Mouse (Mus musculus) gastrocnemius, adult 2 months (tissue): ENCODE results near the gene Rela. TPM values are rescaled to one million over a fixed set of nuclear protein-coding genes. Genes with fewer than 3 reads are reported as not detected.

Source experiments
- DNase-seq: peaks from one replicate; pipeline ENCODE4 v3.0.0; 2022
- H3K27ac ChIP-seq: fragments of 200-600 bp; 2 replicates; pipeline ENCODE4 v1.8.1; 2022; ENCODE audit warnings: mild to moderate bottlenecking
- H3K4me3 ChIP-seq: fragments of 200-600 bp; 2 replicates; pipeline ENCODE4 v1.8.1; 2022; ENCODE audit warnings: mild to moderate bottlenecking, moderate library complexity
- CTCF ChIP-seq: fragments of 200-600 bp; IDR thresholded peaks from 2 replicates; pipeline ENCODE4 v1.8.1; 2022; ENCODE audit warnings: antibody characterized with exemption, mild to moderate bottlenecking, moderate library complexity
- intact Hi-C: fragments of 180-260 bp; cut with DNase I; formaldehyde crosslinking; loops from one replicate; pipeline ENCODE4 v1.15.1; 2025
- long read RNA-seq, 2 experiments: library from polyadenylated mRNA; stranded (forward); transcript quantifications; one replicate each; pipeline ENCODE4 v2.0.0; 2021
- total RNA-seq, 2 experiments: library from RNA; stranded (reverse); gene quantifications; 2 replicates each; pipeline ENCODE4 v1.2.3; 2021

Gene Rela
- 10 to 100 TPM; 14.6 to 14.7 TPM for total RNA-seq
- long read RNA-seq, experiment 1, transcript Rela-201 (11 exons, 2,716 nt) = major isoform, 11 of 13 reads
- long read RNA-seq, experiment 1, partial matches to known transcripts = 0 of 13 reads
- long read RNA-seq, experiment 1, other reads (novel, unspliced or antisense) = 2 of 13 reads
- long read RNA-seq, experiment 2, transcript Rela-201 (11 exons, 2,716 nt) = major isoform, 12 of 17 reads
- long read RNA-seq, experiment 2, partial matches to known transcripts = 0 of 17 reads
- long read RNA-seq, experiment 2, other reads (novel, unspliced or antisense) = 5 of 17 reads

GRCm38 (mm10) chr19:5637069-5638047 lies at the start of gene Rela:
Gene Rela, plus strand, starts transcription at chr19:5637483.
- no peak for TF ChIP-seq CTCF
- Histone ChIP-seq H3K4me3 (peak within 1 kb of the TSS; percentile 92), H3K27ac (peak within 1 kb of the TSS; percentile 100)
- intact Hi-C loops = no loop called here
- peak; percentile 96 for DNase-seq

GRCm38 (mm10) chr19:5589159-5589558 lies 48.1 kb upstream of the Rela start:
- intact Hi-C loops = no loop called here
- peak; percentile 20; the same call in 1 of the 2 replicates for TF ChIP-seq CTCF
- H3K27ac ChIP-seq = no peak overlapping the region
- DNase-seq = no peak
- H3K4me3 ChIP-seq = no peak overlapping the region

- DNase-seq = no peak
- H3K4me3 ChIP-seq = no peak overlapping the region
- intact Hi-C loops = no loop called here
- no peak overlapping the region for H3K27ac ChIP-seq
- TF ChIP-seq CTCF = no peak
Measured at GRCm38 (mm10) chr19:5591888-5592287, 45.4 kb upstream of the Rela start.

GRCm38 (mm10) chr19:5599224-5599623 lies 38.1 kb upstream of the Rela start:
- DNase-seq = no peak
- H3K27ac ChIP-seq = no peak overlapping the region
- H3K4me3 ChIP-seq = no peak overlapping the region
- intact Hi-C loops = no loop called here
- no peak for TF ChIP-seq CTCF

- DNase-seq = peak; percentile 81
- peak within 1 kb of the TSS; percentile 87 for H3K27ac ChIP-seq
- TF ChIP-seq CTCF = no peak
- H3K4me3 ChIP-seq = peak within 1 kb of the TSS; percentile 97
- intact Hi-C loops = no loop called here
Measured at GRCm38 (mm10) chr19:5601752-5602541, 35.3 kb upstream of the Rela start, which contains the start of gene Rnaseh2c. Gene Rnaseh2c, plus strand, starts transcription at chr19:5601873.

- Histone ChIP-seq H3K4me3 (no peak overlapping the region), H3K27ac (no peak overlapping the region)
- no peak for DNase-seq
- intact Hi-C loops = no loop called here
- TF ChIP-seq CTCF = no peak
Measured at GRCm38 (mm10) chr19:5603664-5604063, 33.6 kb upstream of the Rela start.

GRCm38 (mm10) chr19:5605126-5605525 lies 32.2 kb upstream of the Rela start:
- Histone ChIP-seq H3K4me3 (no peak overlapping the region), H3K27ac (no peak overlapping the region)
- no peak for DNase-seq
- intact Hi-C loops = no loop called here
- TF ChIP-seq CTCF = no peak

- Histone ChIP-seq H3K27ac (no peak overlapping the region), H3K4me3 (no peak overlapping the region)
- TF ChIP-seq CTCF = no peak
- intact Hi-C loops = no loop called here
- no peak for DNase-seq
Measured at GRCm38 (mm10) chr19:5606196-5606595, 31.1 kb upstream of the Rela start.

GRCm38 (mm10) chr19:5607705-5608410 lies 29.4 kb upstream of the Rela start:
- Histone ChIP-seq H3K4me3 (no peak overlapping the region), H3K27ac (no peak overlapping the region)
- intact Hi-C loops = no loop called here
- DNase-seq = no peak
- no peak for TF ChIP-seq CTCF

- Histone ChIP-seq H3K4me3 (peak overlapping the region; percentile 93), H3K27ac (peak overlapping the region; percentile 100; the same call in 1 of the 2 replicates)
- DNase-seq = peak; percentile 30
- no peak for TF ChIP-seq CTCF
- intact Hi-C loops = no loop called here
Measured at GRCm38 (mm10) chr19:5608707-5609106, 28.6 kb upstream of the Rela start.

- no peak for TF ChIP-seq CTCF
- intact Hi-C loops = no loop called here
- no peak for DNase-seq
- peak overlapping the region; percentile 93 for H3K4me3 ChIP-seq
- peak overlapping the region; percentile 100 for H3K27ac ChIP-seq
Measured at GRCm38 (mm10) chr19:5609171-5609546, 28.1 kb upstream of the Rela start.
